Mouse (Mus musculus) adrenal gland, adult 8-10 months (tissue): ENCODE data around the gene Gm10197. TPM values are rescaled to one million over a fixed set of nuclear protein-coding genes. Genes with fewer than 3 reads are reported as not detected.

Experiments used
- DNase-seq: peaks from one replicate; pipeline ENCODE4 v3.0.0; 2022
- total RNA-seq, 4 experiments: library from RNA; stranded (reverse); gene quantifications; 2 replicates each; pipeline ENCODE4 v1.2.4; 2022

The Gm10197 gene
- total RNA-seq, 4 experiments from 2014 or later, result not detected

GRCm38 (mm10) chr19:53393646-53394045 is 22.1 kb upstream of the Gm10197 start:
- no peak for DNase-seq

GRCm38 (mm10) chr19:53392781-53393343 is 21.3 kb upstream of the Gm10197 start:
- no peak for DNase-seq

DNA sequence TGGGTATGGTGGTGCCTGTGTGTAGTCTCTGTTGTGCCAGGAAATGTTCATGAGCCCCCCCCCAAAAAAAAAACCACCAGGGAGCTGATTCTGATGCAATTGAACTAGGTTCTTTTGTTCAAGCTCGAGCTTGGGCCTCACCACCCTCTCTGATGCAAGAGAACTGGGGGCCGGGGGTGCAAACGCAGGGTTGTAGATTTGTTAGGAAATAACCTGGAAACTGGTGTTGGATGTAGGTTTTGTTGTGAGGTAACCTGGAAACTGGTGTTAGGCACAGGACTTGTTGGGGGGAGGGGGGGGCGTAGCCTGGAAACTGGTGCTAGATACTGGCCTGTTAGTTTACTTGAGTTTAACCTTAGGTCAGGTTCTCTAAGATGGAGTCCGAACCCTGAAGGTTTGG is 20.2 kb upstream of the Gm10197 start:
- no peak for DNase-seq

- no peak for DNase-seq
These were observed 19.8 kb upstream of the Gm10197 start for GRCm38 (mm10) chr19:53391386-53391785.

DNA sequence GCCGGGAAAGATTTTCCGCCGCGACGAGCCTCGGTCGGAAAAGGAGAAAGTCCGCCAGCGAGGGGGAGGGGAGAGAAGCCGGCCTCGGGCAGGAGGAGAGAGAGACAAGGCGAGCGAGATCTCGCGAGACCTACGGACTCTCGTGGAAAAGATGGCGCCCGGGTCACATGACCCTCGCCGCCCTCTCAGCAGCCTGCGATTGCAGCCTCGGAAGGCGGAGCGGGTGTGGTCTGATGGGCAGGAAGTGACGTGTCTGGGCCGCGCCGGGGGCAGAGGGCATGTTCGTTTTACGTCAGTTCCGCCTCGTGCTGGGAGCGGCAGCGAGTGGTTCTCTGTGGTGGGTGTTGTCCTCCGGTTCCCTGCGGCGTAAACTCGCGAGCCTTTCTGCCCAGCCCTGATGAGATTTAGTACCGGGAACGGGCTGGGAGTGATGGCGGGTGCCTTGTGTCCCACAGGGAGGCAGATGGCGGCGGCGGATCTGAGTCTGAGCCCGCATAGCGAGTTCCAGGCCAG is 19.0 kb upstream of the Gm10197 start, which contains the start of gene Smndc1:
Gene Smndc1, minus strand, starts transcription at position 84 of the 513 bp plus-strand sequence.
- DNase-seq, result peak; percentile 100

DNA sequence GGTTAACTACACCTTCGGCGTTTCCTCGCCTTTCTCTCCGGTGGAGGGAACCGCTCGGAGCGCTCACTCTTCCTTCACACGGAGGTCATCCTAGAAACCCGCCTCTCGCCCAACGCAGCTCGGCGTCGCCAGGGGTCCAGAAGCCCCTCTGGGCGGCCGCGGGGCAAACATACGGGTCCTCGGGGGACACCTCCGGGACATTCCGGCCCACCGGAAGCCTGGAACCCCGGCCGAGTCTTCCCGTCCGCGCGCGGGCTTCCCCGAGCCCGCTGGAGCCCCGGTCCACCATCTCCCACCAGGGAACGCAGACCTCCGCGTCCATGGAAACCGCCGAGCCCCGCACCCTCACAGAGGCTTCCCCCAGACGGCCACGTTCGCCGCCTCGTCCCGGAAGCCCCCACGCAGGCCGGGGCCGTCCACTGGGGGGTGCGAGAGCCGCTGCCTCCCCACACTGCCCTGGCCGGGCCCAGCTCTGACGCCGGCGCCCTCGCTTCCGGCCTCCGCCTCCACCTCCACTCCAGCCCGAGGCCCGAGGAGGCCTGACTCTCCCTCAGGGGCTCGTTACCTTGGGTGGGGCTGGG is 18.4 kb upstream of the Gm10197 start:
- DNase-seq, result peak; percentile 54

DNA sequence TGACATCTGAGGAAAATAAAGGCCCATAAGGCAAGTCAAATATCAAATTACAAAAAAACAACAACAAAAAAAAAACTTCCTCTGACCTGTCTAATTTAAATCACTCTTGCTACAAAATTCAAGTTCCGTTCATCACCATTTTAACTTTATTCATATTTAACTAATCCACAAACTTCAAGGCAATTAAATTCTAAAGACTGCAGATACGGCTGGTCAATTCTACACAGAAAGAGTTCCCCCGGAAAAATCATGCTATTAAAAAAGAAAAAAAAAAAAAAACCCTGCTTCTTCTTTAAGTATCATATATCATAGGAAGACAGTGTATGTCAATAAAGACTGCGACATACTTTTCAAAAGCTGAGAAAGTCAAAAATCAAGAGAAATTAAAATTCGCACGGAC is 17.9 kb upstream of the Gm10197 start:
- DNase-seq, result no peak

DNA sequence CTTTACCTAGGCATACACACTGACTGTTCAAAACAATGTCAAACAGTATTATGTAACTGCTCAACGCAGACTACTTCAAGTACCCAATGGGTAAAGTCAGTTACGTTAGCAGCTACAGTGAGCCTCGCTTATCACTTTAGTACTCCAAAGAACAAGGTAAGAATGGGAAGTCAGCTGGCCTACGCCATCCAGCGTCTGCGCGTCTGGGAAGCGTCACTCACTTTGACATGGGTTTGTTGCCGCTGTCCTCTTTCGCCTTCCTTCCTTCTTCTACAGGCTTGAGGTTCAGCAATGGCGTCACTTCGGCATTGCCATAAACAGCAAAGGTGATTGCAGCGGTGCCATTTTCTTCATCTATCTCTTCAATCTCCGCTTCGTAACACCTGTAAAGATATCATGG is 11.8 kb upstream of the Gm10197 start:
- no peak for DNase-seq

DNA sequence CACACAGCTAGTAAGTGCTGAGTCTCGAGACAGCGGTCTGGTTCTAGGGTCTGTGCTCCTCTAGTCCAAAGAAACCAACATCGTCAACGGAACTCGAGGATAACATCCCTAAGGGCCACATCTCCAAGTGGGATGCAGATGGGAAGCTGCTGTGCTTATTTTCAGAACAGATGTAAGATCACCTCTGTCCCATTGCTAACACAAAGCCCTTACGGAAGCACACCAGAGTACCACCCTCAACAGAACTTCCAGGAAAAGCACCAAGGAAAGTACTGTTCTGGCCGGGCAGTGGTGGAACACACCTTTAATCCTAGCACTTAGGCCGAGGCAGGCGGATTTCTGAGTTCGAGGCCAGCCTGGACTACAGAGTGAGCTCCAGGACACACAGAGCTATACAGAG is 6.9 kb upstream of the Gm10197 start:
- DNase-seq, result no peak

GRCm38 (mm10) chr19:53377652-53378051 is 6.1 kb upstream of the Gm10197 start:
- no peak for DNase-seq

- DNase-seq, result no peak
These were observed 4.2 kb upstream of the Gm10197 start for GRCm38 (mm10) chr19:53375816-53376215.

DNA sequence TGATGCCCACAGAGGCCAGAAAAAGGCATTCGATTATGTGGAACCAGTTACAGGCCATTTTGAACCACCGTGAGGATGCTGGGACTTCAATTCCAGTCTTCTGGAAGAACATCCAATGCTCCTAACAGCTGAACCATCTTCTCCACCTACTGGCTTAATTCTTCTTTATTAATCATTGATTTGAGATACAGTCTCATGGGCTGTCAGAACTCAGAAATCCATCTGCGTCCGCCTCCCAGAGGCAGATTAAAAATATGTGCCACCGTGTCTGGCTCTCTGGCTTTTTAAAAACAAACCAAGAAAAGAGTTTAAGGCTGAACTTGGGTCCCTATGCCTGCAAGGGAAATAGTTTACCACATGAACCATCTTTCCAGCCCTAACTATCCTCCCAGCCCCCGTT is 3.7 kb upstream of the Gm10197 start:
- DNase-seq, result no peak

DNA sequence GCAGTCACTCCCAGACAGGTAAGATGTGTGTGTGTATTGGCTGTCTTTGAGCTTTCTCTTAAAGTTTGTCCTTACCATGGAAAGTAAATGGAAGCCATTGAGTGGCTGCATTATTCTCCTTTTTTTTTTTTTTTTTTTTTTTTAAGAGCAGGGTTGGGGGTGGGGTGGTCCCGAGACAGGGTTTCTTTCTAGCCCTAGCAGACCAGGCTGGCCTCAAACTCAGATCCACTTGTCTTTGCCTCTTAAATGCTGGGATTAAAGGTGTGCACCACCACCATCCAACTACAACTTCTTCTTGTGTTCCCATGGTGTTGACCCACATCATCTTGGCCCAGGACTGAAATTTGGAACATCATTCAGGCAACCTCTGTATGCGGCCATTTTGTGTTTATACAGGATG is 2.0 kb upstream of the Gm10197 start:
- DNase-seq, result no peak

DNA sequence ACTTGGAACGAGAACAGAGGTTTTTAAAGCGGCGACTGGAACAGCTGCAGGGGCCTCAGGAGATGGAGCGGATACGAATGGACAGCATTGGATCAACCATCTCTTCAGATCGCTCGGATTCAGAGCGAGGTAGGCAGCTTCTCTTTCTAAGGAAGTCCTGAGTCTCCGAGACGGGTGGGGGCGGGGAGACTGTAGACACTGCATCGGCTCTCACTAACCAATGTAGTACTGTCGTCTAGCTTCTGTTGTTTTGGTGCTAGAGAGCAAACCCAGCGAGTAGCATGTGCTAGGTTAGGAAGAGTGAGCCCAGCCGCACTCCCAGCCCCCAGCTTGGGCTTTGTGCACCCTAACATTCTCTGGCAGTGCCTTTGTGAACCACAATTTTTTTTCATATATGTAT is 1.3 kb downstream of the Gm10197 start:
- no peak for DNase-seq

GRCm38 (mm10) chr19:53369469-53370043 is 2.0 kb downstream of the Gm10197 start:
- peak; percentile 68 for DNase-seq

DNA sequence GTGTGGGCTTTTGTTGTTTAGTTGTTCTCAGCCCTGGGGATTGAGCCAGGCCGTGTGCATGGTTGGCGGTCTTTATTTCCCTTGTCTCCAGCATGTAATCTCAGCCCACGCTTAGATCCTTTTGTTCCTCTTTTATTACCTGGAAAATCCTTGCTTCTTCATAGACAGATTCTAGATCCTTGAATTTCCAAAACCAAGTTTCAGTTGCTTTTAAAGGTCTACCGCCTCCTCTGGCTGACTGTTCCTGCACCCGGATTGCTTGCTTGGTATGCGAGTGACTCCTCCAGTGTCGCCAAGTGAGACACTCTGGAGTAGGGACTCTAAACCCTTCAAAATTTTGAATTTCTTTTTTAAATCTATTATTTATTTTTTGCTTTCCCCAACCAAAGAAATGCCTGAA is 4.7 kb downstream of the Gm10197 start:
- DNase-seq, result no peak

- no peak for DNase-seq
These were observed 5.3 kb downstream of the Gm10197 start for GRCm38 (mm10) chr19:53366057-53366775.

- peak; percentile 61 for DNase-seq
These were observed 6.6 kb downstream of the Gm10197 start for GRCm38 (mm10) chr19:53364963-53365362.

DNA sequence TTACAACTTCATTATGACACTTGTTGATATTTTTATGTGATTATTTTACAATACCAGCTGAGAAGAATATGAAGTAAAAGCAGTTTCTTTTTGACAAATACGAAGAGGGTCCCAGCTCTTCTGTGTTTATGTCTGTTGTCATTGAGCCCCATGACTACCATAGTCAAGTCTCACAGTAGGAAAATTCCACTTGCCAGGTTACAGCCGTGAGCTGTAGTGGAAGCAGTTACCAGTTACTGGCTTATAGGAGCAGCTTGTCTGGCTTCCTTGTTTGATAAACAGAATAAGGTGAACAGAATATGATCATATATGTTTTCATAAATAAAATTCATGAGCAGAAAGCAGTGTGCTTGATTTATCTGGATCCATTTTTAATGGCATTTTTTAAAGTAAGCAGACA is 7.0 kb downstream of the Gm10197 start:
- no peak for DNase-seq

- DNase-seq, result no peak
These were observed 8.6 kb downstream of the Gm10197 start for GRCm38 (mm10) chr19:53362967-53363366.

GRCm38 (mm10) chr19:53360265-53360958 is 11.2 kb downstream of the Gm10197 start:
- DNase-seq, result no peak

DNA sequence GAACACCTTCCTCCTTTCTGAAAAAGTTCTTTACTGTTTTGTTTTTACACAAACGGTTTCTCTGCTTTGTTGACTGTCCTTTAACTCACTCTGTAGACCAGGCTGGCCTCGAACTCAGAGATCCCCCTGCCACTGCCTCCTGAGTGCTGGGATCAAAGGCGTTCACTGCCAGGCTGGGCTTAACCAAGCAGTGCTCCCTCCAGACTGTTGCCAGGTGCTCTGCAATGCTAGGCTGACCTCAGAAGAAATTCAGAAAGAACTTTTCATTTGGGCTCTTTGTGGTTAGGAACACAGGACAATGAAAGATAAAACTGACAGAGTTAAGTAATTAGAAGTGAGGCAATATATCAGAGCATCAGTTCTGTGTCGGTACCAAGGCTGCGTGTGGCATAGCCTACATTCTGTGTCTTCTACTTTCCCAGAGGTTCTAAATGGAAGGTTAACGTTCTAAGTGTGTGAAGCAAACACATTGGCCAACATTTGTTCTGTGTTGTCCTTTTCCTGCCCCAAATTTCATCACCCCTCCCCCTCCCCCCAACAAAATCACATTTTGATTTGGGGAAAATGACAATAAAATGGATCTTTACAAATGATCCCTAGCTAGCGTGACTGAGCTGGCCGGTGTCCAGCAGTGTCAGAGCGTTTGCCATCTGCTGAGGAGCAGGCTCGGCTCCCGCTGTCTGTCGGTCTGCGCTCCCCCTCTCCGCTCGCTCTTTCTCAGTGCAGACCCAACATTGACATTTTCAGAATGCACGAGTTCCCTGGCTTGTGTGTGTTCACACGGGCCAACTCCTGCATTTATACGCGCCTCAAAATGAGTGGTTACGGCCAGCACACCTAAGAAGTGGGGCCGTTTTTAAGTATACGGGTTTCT is 12.2 kb downstream of the Gm10197 start:
- DNase-seq, result peak; percentile 36
